Mouse (Mus musculus): ENCODE measurements around the gene Bak1.
A peak's percentile ranks its signal among the peaks of the same experiment; 100 is the strongest.
"Not testable (repeated sequence)": the region's sequence is repeated elsewhere in the genome, so short reads cannot be mapped to it uniquely, and the experiment has no call there.

Gene Bak1

DNA sequence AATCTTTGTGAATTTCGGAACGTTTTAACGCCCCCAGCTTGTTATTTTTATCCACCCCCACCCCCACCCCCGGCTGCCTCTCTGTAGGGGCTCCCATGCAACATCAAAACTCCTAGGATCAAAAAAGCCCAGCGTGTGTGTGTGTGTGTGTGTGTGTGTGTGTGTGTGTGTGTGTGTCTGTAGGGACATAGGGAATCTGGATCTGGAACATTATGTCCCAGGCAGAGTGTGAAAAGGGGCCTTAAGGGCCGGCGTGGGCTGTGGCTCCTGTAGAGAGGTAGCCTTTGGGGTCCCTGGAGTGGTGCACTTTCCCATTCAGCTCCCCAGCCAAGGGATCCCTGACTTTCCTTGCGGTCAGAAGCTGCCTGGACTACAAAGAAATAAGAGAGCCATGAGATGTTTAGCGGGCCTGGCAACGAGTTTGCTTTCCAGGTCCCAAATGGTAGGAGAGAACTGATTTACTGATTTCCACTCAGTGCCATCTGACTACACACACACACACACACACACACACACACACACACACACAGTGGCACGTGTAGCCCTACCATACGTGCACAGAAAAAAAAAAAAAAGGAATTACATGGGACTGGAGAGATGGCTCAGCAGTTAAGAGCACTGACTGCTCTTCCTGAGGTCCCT lies 10.1 kb downstream of the Bak1 start:
- peak; percentile 38 for DNase-seq

DNA sequence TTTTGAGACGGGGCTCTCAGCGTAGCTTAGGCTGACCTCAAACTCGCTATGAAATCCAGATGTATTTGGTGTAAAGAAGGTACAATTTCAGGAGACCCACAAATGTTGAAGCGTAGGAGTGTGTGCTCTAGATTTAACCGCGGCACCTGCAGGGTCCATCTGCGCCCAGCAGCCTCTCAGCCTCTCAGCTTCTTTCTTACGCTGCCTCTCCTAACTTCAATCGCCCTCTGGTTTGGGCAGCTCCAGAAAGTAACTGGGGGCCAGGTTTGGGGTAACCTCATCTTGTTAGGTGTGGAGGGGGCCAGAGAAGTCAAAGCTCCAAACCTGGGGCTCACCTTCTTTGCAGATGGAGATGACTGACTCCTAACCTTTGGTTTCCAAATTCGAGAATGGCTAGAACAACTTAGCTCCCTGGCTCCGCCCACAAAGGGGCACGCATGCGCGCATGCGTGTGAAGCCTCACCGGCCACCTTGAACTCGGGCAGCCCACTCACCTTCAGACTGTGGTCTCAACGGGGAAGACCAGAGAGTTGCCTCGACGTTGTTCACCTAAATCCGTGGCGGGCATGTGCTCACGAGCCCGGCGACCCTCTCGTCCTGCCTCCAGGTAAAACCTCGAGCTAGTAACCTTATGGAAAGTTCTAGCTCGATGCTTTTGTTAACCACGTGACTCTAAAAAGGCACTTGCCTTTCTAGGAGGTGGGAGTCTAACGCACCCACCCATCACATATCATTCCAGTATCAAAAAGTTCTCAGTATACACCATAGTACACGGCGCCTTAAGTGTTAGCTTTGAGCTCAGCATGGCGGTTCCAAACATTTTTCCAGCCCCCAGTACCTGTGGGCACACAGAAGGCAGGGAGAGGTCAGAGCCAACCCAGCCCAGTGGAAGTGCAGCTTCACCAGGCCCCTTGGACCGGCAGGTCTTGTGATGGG lies 11.0 kb downstream of the Bak1 start:
- DNase-seq = peak; percentile 78

DNA sequence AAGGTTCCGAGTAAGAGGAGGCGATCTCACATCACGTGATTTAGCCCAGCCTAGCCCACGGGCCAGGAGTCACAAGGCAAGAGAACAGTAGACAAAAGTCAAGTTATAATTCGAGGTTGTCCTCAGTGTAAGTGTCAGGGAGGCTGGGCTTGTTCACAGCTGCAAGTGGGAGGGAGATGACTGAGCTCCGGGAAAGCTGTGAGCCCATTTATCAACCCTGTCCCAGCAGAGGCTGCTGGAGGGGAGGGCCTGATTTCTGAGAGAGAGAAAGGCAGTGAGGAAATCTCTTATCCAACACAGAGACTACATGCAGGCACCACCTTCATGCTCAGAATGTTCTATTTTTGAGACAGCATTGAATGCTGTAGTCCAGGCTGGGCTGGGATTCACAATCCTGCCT lies 15.9 kb downstream of the Bak1 start:
- DNase-seq = peak; percentile 42

DNA sequence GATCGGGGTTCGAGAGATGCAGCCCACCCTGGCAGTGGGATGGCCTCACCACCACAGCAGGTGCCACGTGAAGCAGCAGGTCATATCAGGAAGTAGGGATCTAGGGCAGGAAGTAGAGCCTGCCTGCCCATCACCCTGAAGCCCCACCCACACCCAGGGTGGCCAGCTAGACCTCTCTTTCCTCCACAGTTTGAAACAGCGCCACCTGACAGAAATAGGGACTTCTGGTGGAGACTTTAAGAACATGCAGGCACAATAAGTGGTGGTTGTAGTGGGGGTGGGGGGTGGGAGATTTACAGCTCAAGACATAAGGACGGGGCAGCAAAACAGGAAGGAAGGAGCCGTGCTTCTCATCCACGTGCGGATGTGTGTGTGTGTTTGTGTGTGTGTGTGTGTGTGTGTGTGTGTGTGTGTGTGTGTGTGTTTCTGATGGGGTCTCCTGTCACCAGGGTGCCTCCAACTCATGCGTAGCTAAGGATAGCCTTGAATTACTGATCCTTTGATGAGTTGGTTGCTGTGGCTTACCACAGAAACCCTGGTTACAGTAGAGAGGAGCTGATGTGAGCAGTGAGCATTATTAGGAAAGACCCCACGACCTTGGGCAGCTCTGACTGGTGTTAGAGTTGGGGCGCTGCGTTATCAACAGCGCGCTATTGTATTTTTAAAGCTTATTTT lies 16.7 kb downstream of the Bak1 start:
- no peak for DNase-seq

DNA sequence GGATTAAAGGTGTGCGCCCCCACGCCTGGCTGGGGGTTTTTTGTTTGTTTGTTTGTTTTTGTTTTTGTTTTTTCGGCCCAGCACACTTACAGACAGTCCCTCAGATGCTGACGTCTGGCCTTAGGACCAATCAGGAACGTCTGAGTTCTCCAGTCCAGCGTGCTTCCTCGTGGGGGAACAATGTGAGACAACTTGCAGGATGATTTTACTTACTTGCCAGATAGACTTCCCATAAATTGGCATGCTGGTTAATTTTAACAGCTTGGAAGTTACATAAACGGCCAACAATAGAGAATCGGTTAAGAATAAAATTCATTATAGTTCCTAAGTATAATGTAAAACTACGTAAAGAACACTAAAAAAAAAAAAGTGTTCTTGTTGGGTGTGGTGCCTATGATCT lies 17.6 kb downstream of the Bak1 start:
- DNase-seq = no peak

DNA sequence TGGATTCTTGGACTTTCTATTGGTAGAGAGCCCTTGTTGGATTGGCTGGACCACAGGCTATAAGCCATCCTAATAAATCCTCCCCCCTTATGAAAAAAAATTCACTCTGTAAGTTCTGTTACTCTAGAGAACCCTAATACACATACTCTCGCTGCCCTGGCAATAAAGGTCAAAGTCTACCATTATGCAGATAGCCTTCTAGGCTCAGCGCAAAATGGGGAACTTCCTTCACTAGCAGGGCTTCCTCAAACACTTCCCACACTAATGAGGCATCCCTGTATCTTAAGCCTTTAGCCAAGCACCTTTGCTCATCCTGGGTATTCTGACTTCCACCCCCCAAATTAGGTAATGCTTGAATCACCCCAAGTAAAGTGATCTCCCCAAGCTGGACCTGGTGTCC lies 20.5 kb downstream of the Bak1 start:
- DNase-seq = no peak

DNA sequence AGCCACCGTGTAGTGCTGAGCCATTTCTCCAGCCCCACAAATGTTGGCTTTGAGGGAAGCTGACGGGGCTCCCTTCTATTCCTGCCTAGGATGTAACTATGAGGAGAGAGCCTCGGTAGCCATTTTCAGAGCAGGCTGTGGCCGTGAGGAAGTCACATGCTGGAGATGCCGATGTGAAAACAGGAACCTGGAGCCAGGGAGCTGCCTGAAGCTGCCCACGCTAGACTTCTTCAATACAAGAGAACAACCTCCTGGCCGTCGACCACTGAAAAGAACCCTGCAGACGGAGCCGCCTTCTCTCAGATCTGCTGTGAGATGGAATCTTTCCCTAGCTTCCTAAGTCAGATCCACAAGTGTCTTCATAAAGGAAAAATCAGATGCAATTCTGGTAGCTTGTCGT lies 23.2 kb downstream of the Bak1 start:
- no peak for DNase-seq

DNA sequence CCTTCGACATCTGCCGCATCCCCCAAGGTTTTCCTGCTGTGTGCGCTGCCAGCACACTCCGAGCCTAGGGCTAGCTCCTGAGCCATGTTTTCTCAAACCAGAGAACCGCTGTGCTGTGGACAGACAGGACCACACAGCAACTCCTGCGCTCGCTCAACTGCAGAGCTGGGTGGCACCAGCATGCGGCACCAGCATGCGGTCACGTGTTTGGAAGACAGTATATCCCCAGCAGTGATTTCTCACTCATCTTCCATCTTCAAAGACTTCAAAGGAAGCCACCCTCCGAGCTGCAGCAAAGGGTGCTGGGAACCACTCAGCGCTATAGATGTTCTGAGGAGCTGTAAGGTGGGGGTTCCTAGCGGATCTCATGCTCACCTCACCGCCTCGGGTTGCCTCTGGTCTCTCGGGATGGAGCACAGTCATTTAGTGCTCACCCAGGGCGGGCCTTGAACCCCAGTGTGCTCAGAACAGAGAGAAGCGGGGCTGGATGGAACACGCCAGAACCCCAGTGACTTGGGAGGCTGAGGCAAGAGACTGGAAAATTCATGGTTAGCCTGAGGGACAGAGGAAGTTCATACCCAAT lies 23.8 kb downstream of the Bak1 start:
- DNase-seq = no peak

DNA sequence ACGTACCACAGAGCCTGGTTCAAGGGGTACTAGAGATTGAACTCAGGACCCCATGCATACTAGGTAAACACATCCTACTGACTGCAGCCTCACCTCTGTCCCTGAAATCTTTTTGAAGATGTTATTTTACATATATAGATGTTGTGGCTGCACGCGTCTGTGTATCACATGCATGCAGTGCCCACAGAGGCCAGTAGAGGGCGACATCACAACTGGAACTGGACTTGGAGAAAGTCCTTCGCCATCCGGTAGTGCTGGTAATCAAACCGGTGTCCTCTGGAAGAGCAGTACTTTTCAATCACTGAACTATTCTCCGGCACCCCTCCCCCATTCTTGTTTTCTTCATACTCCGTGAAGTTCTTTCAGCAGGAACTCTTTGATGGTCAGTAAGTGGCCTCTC lies 24.4 kb downstream of the Bak1 start:
- DNase-seq = no peak

DNA sequence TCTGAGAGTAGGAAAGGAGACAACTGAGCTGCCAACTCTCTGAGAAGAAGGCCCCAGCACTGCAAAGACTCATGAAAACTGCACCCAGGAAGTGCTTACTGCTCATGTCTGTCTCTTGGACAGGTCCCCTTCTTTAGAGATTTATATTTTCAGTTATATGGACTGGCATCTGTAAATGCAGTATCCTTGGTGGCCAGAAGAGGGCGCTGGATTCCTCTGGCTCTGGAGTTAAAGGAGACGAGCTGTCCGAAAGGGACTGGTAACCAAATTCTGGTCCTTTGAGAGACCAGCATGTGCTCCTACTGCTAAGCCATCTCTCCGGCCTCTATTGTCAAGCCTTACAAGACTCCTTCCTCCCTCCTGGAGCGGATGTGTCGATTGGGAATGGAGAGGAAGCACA lies 26.9 kb downstream of the Bak1 start:
- no peak for DNase-seq

DNA sequence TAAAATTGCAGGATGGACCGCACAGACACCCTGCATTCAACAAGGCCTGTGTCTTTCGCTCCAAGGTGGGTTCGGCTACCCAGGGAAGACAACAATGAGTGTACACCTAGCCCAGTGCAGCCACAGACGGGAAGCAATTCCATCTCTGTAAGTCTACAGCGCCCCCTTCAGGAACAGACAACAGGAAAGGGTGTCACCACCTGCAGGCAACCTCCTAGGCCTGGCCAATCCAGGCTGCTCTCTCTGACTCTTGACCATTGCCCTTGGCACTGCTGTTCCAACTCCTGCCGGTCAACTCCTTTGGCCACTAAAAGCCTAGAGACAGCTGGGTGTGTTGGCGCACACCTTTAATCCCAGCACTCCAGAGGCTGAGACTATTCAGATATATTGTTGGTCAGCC lies 27.7 kb downstream of the Bak1 start:
- no peak for DNase-seq

DNA sequence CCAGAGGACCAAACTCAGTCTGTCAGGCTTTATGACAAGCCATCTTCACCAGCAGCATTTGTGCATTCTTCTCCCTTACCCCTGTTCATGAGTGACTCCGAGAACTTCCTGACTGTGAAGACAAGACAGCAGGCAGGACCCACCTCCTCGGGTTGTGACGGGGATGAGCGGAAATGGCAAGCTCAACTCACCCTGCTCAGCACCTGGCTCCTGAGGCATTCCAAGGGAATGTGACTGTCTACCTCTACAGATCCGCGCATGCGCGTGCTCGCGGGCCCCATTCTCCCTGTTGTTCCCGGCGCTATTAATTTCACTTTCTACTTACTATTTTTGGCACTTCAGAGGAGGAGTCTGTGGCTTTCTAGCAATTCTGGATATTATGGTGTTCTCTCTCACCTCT lies 28.8 kb downstream of the Bak1 start:
- no peak for DNase-seq

DNA sequence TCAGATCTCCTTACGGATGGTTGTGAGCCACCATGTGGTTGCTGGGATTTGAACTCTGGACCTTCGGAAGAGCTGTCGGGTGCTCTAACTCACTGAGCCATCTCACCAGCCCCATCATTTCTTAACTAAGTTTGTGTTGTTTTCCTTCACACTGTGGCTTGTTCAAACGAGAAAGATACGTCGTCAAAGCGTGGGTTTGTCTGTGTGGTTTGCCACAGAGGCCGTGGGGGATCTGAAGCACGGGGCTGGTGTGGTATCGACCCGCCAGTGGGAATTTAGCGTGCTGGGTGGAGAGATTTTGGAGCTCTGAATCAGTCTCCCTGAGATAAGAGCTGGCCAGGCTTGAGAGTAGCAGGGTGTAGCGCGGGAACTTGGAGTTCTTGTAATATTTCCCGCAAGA lies 30.5 kb downstream of the Bak1 start:
- DNase-seq = no peak

DNA sequence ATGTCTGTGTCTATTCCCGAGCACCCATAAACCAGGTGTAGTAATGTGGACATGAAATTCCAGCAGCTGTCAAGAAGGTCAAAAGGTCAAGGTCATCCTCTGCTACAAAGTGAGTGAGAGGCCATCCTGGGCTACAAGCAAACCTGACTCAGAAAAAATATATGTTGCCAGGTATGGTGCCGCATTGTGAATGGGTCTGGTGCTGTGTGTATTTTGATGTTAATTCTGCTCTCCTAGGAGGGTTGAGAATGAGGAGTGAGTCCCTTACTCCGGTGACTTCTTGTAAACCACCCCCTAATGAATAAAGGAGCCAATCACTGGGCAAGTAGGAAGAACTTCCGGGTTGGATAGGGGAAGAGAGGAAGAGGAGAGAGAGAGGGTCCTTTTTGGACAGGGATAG lies 31.1 kb downstream of the Bak1 start:
- no peak for DNase-seq

DNA sequence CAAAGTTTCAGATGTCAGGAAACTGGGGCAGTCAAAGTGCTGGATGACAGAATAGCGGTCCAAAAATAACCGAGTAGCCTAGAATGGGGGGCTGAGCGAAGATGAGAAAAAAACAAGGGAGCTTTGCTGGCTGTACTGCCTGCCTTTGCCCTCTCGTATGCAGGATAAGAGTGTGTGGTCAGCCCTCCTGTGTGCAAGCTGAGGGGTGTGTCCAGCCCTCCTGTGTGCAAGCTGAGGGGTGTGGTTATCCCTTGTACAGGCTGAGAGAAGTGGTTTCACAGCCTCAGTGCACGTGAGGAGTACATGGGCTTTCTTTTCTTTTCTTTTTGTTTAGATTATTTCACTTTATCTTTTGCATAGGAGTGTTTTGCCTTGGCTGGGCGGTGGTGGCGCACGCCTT lies 33.2 kb downstream of the Bak1 start:
- no peak for DNase-seq

DNA sequence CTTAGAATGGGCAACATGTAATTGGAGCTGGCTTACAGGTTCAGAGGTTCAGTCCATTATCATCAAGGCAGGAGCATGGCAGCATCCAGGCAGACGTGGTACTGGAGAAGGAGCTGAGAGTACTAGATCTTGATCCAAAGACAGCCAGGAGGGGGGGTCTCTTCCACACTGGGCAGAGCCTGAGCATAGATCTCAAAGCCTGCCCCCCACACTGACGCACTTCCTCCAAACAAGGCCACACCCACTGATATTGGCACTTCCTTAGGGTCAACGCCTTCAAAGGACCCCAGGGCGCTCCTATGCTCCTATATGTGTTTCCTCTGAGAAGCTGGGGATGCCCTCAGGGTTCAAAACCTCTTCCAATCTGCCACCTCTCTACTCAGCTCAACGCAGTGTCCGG lies 33.8 kb downstream of the Bak1 start:
- DNase-seq = no peak

DNA sequence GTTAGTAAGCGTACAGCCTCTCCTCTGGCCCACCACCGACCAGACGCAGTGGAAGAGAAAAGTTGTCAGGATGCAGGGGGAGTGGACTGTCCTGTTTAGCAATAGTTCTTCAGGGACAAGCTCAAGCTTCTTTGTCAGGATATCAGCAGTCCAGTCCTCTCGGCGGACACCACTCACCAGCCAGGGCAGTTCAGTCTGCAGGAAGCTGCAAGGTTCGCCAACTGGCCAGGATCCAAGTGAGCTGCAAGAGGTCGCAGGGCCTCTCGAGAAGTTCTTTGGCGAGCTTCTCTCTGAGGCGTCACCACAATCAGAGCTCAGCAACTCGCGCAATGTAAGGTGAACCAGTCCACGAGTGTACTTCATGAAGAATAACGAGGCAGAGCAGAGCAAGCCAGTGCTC lies 34.4 kb downstream of the Bak1 start:
- no peak for DNase-seq

DNA sequence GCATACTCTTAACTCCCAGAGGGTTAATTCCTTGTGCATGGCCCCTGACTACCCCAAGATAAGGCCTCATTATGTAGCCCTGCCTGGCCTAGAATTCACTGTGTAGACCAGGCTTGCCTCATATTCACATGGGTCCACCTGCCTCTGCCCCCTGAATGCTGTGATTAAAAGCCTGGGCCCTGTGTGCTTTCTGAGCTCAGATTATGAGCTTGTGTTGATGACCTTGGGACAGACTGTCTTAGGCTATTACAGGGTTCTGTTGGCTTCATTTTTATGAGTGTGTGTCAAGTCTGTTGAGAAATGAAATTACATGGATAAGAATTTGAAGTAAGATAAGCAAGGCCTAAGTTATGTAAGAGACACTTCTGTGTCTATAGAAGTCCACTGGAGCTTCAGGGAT lies 38.3 kb downstream of the Bak1 start:
- no peak for DNase-seq

DNA sequence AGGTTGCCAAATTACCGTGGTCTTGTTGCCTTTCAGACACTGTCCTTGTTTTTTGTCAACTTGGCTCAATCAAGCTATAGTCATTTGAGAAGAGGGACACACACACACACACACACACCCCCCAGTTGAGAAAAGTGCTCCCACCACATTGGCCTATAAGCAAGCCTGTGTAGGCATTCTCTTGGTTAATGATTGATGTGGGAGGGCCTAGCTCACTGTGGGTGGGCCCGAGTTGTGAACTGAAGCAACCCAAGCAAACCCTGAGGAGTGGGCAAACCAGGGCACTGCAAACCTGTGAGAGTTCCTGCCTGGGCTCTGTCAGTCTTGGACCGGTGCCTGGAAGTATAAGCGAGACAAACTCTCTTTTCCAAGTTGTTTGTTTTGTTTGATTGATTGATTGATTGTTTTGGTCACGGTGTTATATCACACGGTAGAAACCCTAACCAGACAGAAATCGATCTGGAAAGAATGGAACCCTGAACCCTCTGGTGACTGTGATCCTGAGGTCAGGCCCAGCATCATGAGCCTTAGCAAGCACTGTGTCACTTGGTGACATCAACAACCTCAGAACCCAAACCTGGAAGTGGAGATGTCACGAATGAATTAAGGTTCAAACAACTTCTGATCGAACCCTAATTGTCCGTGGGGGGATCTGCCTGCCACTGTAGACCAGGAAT lies 43.2 kb downstream of the Bak1 start:
- DNase-seq = no peak

DNA sequence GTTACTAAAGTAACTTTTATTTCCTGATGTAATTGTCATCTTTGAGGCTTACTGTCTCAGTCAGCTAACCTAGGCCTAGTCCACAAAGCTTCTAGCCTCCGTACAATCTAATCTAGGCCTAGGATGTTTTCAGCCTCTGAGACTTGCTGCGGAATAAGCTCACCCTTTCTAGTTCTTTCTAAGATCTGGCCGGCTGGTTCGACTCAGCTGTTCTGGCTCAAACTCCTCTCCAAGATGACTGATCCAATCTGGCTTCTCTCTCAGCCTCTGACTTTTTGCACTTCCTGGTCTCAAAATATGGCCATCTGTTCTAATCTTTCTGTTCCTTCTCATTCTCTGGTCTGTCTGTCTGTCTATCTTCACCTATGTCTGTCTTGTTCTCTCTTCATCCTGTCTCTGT lies 45.4 kb downstream of the Bak1 start:
- DNase-seq = no peak

DNA sequence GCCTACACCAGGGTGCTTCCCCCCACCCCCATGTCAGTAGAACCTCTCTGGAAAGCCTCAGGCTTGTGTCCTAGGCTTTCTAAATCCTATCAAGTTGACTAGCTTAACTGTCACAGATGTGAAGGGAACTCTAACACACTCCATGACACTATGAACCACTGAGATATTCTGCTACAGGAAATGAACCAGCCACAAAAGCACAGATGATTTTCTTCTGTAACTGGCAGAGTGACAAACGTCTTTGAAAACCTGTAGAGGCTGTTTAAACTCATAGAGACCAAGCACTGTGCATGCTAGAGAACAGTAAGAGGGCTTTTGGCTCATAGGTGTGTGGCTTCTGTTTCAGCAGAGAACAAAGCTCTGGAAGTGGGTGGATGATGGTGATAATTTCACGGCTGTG lies 47.8 kb downstream of the Bak1 start:
- DNase-seq = no peak

DNA sequence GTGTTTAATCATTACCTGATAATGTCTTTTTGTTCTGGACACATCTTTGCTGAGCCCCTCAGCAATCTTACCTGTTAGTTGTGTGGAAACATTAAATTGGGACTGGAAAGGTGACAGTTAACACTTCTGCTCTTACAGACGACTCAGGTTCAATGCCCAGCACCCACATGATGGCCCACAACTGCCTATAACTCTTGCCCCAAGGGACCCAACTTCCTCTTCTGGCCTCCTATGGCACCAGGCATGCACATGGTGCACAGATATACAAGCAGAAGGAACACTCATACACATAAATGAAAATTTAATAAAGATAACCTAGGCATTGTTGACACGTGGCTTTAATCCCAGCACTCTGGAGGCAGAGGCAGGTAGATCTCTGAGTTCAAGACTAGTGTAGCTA lies 49.4 kb downstream of the Bak1 start:
- no peak for DNase-seq

DNA sequence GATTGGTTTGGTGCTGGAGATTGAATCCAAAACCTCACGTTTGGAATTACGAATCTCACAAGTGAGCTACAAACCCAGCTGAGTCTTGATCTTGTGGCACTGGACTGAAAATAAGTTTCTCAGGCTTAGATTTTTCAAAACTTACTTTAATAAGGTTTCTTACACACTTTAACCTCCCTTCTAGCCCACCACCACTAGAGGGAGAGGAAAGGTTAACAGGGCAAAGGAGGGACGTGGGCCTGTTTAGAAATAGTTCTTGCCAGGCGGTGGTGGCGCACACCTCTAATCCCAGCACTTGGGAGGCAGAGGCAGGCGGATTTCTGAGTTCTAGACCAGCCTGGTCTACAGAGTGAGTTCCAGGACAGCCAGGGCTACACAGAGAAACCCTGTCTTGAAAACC lies 51.5 kb downstream of the Bak1 start:
- not testable (repeated sequence) for DNase-seq
